Mouse (Mus musculus) G1E (cell line): ENCODE data around the gene Tln2. TPM values are rescaled to one million over a fixed set of nuclear protein-coding genes. Genes with fewer than 3 reads are reported as not detected.

ENCODE experiments used
- ATAC-seq: 2 replicates; pipeline ENCODE4 v1.8.0; 2016; ENCODE audit warnings: mild to moderate bottlenecking; ENCODE audit not compliant: insufficient number of reproducible peaks, poor library complexity, low FRiP score, severe bottlenecking; ENCODE audit errors: extremely low read depth
- DNase-seq: peaks from one replicate; pipeline ENCODE4 v3.0.0; 2012; ENCODE audit warnings: low spot score
- H3K27me3 ChIP-seq: 2 replicates; pipeline ENCODE4 v1.6.1; 2012; ENCODE audit warnings: mild to moderate bottlenecking, low read length, inconsistent platforms; ENCODE audit not compliant: insufficient read depth
- H3K36me3 ChIP-seq: replicated peaks from 2 replicates; pipeline ENCODE3; 2012; ENCODE audit warnings: mild to moderate bottlenecking, inconsistent platforms
- H3K4me1 ChIP-seq: 2 replicates; pipeline ENCODE4 v1.6.1; 2012; ENCODE audit warnings: low read depth, low read length, inconsistent platforms, mixed read lengths; ENCODE audit not compliant: insufficient read depth
- H3K4me3 ChIP-seq: 2 replicates; pipeline ENCODE4 v1.5.1; 2012; ENCODE audit warnings: low read depth, mild to moderate bottlenecking, inconsistent platforms, low read length, moderate library complexity, mixed read lengths
- H3K9me3 ChIP-seq: replicated peaks from 2 replicates; pipeline ENCODE4 v1.6.1; 2012; ENCODE audit warnings: inconsistent platforms
- CTCF ChIP-seq: IDR thresholded peaks from 2 replicates; pipeline ENCODE4 v1.5.1; 2012; ENCODE audit warnings: low read depth, low read length, inconsistent platforms, mixed read lengths
- GATA1 ChIP-seq: IDR thresholded peaks from 2 replicates; pipeline ENCODE4 v1.6.1; 2012; ENCODE audit warnings: borderline replicate concordance, low read length, inconsistent platforms, mixed read lengths
- GATA2 ChIP-seq: IDR thresholded peaks from 2 replicates; pipeline ENCODE4 v1.6.1; 2012; ENCODE audit warnings: low read depth, low read length, inconsistent platforms, borderline replicate concordance
- POLR2AphosphoS5 ChIP-seq: IDR thresholded peaks from 2 replicates; pipeline ENCODE4 v1.6.1; 2012; ENCODE audit warnings: low read depth, low read length, inconsistent platforms; ENCODE audit not compliant: insufficient replicate concordance
- TAL1 ChIP-seq: conservative IDR thresholded peaks from 2 replicates; pipeline ENCODE4 v1.6.1; 2012; ENCODE audit warnings: low read depth, low read length, inconsistent platforms, mixed read lengths
- polyA plus RNA-seq: library from polyadenylated mRNA; stranded (reverse); fragments of >175 nt; gene quantifications from 2 replicates; pipeline ENCODE4 v1.2.3, GENCODE M21; 2012
- total RNA-seq, 2 experiments: library from RNA; stranded (forward) in 1 of 2; stranded (reverse) in 1 of 2; fragments of 200-1000 nt in 1 of 2; fragments of >200 nt in 1 of 2; fragmentation: Nextera tagmentation in 1 of 2; gene quantifications; 2 replicates each; pipeline ENCODE4 v1.2.3; 2014 to 2017

Tln2 gene
- total and polyA plus RNA-seq, 3 experiments: 1.6 to 8.1 (median 2.1) TPM

DNA sequence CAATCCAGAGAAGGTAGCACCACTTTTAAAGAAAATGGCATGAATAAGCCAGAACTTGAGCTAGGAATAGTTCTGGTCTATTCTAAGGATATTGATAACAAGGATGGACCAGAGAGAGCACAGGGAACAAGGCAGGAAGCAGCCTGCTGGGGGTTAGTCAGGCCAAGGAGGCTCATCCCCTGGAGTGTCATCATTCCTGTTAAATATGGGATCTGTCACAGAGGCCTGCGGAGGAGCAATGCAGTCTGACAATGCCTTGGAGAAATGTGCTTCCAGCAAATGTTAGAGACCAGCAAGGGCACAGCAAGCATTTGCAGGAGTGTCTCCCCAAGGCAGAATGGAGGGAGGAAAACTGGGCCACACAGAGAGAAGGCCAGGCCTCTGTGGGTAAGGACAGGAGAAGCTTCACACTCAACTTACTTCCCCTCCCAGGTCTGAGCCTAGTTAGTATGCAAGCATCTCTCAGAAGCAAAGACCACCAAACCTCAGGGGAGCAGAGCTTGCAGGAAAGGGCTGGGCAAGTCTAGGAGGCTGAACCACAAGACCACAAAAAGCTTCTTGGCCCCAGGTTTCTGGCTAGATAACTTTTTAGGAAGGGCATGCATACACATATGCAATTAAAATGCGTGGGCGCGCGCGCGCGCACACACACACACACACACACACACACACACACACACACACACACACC is 9.5 kb downstream of the Tln2 start:
- H3K4me3 ChIP-seq: no peak overlapping the region
- no peak for DNase-seq
- no peak for TF ChIP-seq CTCF
- no peak for TF ChIP-seq GATA2
- TF ChIP-seq GATA1: no peak
- no peak for TF ChIP-seq TAL1
- no peak for TF ChIP-seq POLR2AphosphoS5
- H3K27me3 ChIP-seq: no peaks in the 10 kb centered on the region
- H3K4me1 ChIP-seq: no peaks in the 10 kb centered on the region
- no peaks in the 10 kb centered on the region for H3K36me3 ChIP-seq
- ATAC-seq: no peak
- peaks cover 7% of the 10 kb centered on the region for H3K9me3 ChIP-seq

- Histone ChIP-seq H3K36me3 (no peaks in the 10 kb centered on the region), H3K9me3 (peaks cover 7% of the 10 kb centered on the region), H3K4me1 (no peaks in the 10 kb centered on the region), H3K4me3 (no peak overlapping the region), H3K27me3 (no peaks in the 10 kb centered on the region)
- DNase-seq (no peak), ATAC-seq (no peak)
- TF ChIP-seq CTCF (no peak), TAL1 (no peak), POLR2AphosphoS5 (no peak), GATA2 (no peak), GATA1 (no peak)
Measured at GRCm38 (mm10) chr9:67549332-67549731, 10.2 kb downstream of the Tln2 start.

GRCm38 (mm10) chr9:67546650-67547049 is 12.9 kb downstream of the Tln2 start:
- Histone ChIP-seq H3K4me1 (no peaks in the 10 kb centered on the region), H3K9me3 (no peaks in the 10 kb centered on the region), H3K4me3 (no peak overlapping the region), H3K36me3 (no peaks in the 10 kb centered on the region), H3K27me3 (peaks cover 5% of the 10 kb centered on the region)
- ATAC-seq (no peak), DNase-seq (no peak)
- TF ChIP-seq GATA1 (no peak), GATA2 (no peak), POLR2AphosphoS5 (no peak), CTCF (no peak), TAL1 (no peak)

DNA sequence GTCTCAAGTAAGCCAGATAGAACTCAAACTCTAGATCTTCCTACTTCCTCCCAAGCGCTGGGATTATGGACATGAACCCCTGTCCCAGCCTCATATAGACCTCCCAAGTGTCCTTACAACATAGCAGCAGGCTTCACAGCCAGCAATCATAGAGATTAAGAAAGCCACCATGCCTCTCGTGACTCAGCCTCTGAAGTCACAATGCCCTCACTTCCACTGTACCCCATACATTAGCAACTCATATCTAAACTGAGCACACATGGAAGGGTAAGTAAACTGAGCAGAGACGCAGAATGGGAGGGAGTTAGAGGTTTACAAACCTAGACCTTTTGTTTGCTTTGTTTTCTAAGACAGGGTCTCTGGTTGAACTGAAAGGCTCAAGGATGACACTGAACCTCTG is 13.7 kb downstream of the Tln2 start:
- no peak for DNase-seq
- ATAC-seq: no peak
- Histone ChIP-seq H3K9me3 (no peaks in the 10 kb centered on the region), H3K36me3 (no peaks in the 10 kb centered on the region), H3K4me1 (no peaks in the 10 kb centered on the region), H3K4me3 (no peak overlapping the region), H3K27me3 (peaks cover 5% of the 10 kb centered on the region)
- TF ChIP-seq POLR2AphosphoS5: no peak
- no peak for TF ChIP-seq TAL1
- TF ChIP-seq GATA1: no peak
- no peak for TF ChIP-seq CTCF
- no peak for TF ChIP-seq GATA2

GRCm38 (mm10) chr9:67544783-67545182 is 14.7 kb downstream of the Tln2 start:
- Histone ChIP-seq H3K4me3 (no peak overlapping the region), H3K27me3 (peaks cover 5% of the 10 kb centered on the region)
- ATAC-seq: no peak

DNA sequence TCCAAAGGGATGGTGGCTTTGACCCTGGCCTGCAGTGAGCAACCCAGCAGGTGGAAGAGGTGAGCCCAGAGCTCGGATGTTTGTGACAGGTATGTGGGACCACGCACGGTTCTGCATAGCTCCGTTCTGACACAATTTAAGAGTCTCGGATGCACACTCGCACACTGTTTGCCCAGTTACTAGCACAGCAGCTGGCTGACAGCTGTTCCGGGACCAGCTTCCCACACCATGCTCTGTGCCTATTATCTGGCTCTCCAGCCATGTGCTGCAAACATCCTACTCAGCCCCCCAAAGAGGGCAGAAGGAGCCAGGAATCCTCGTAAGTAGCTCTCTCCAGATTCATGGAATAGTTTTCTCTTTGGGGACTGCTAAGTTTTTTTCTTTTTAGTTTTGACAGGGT is 17.6 kb downstream of the Tln2 start:
- DNase-seq (no peak), ATAC-seq (no peak)
- Histone ChIP-seq H3K4me1 (no peaks in the 10 kb centered on the region), H3K9me3 (no peaks in the 10 kb centered on the region), H3K36me3 (no peaks in the 10 kb centered on the region), H3K4me3 (no peak overlapping the region), H3K27me3 (peaks cover 8% of the 10 kb centered on the region)
- no peak for TF ChIP-seq GATA1
- no peak for TF ChIP-seq POLR2AphosphoS5
- TF ChIP-seq TAL1: no peak
- TF ChIP-seq CTCF: no peak
- no peak for TF ChIP-seq GATA2

More at GRCm38 (mm10) chr9:67544783-67545182, 14.7 kb downstream of the Tln2 start:
- Histone ChIP-seq H3K4me1 (no peaks in the 10 kb centered on the region), H3K36me3 (no peaks in the 10 kb centered on the region), H3K9me3 (no peaks in the 10 kb centered on the region)
- DNase-seq: no peak
- no peak for TF ChIP-seq POLR2AphosphoS5
- no peak for TF ChIP-seq TAL1
- TF ChIP-seq GATA2: no peak
- TF ChIP-seq GATA1: no peak
- TF ChIP-seq CTCF: no peak
